Mouse (Mus musculus): ENCODE results near the gene Slc2a5. TPM values are rescaled to one million over a fixed set of nuclear protein-coding genes. Genes with fewer than 3 reads are reported as not detected.

The Slc2a5 gene
- not detected in 2 replicates for polyA plus RNA-seq (2012; ENCODE audit: low replicate concordance)

GRCm38 (mm10) chr4:150119055-150119454, at the start of gene Slc2a5:
TSS of gene Slc2a5 (plus strand) at chr4:150119283.

GRCm38 (mm10) chr4:150087161-150087889, 31.8 kb upstream of the Slc2a5 start, which contains the start of gene Gpr157:
TSS of gene Gpr157 (plus strand) at chr4:150087365.

Other genes with a start within 250 kb of the Slc2a5 start
- 3.5 and 5.0 TPM in 2 replicates for gene Spsb1, start 164.2 kb upstream of the Slc2a5 start, polyA plus RNA-seq (2012; ENCODE audit: low replicate concordance)
- 14.0 and 15.4 TPM in 2 replicates for gene H6pd, start 110.3 kb upstream of the Slc2a5 start, polyA plus RNA-seq (2012; ENCODE audit: low replicate concordance)
- 1.5 and 2.0 TPM in 2 replicates for gene Gpr157, start 31.9 kb upstream of the Slc2a5 start, polyA plus RNA-seq (2012; ENCODE audit: low replicate concordance)
- gene Slc2a7, start 29.7 kb downstream of the Slc2a5 start, polyA plus RNA-seq (2012; ENCODE audit: low replicate concordance): not detected in 2 replicates
- gene Car6, start 82.0 kb downstream of the Slc2a5 start, polyA plus RNA-seq (2012; ENCODE audit: low replicate concordance): not detected in 2 replicates
- gene Eno1, start 117.4 kb downstream of the Slc2a5 start, polyA plus RNA-seq (2012; ENCODE audit: low replicate concordance): 37.3 and 264 TPM in 2 replicates
- 352 and 842 TPM in 2 replicates for gene Rere, start 162.4 kb downstream of the Slc2a5 start, polyA plus RNA-seq (2012; ENCODE audit: low replicate concordance)